Mouse (Mus musculus) neural tube, embryonic 14.5 days (tissue): ENCODE measurements around the gene Cemip2. TPM values are rescaled to one million over a fixed set of nuclear protein-coding genes. Genes with fewer than 3 reads are reported as not detected.

ENCODE experiments used
- ATAC-seq: fragments of 200-750 bp; cut with Nextera tagmentation; 2 replicates; pipeline ENCODE4 v1.8.0; 2017; ENCODE audit warnings: low read depth, mild to moderate bottlenecking, moderate TSS enrichment, moderate library complexity
- H3K27ac ChIP-seq: fragments of 300-500 bp; sonication (generic); 2 replicates; pipeline ENCODE4 v1.5.1; 2014; ENCODE audit warnings: low read depth, mild to moderate bottlenecking, control low read depth, low read length, moderate library complexity, mixed read lengths
- H3K27me3 ChIP-seq: fragments of 300-500 bp; sonication (generic); 2 replicates; pipeline ENCODE4 v1.6.1; 2014; ENCODE audit warnings: low read length; ENCODE audit not compliant: control insufficient read depth, insufficient read depth
- H3K36me3 ChIP-seq: fragments of 300-500 bp; sonication (generic); 2 replicates; pipeline ENCODE4 v1.6.1; 2014; ENCODE audit warnings: low read length, mixed read lengths; ENCODE audit not compliant: control insufficient read depth, insufficient read depth
- H3K4me1 ChIP-seq: fragments of 300-500 bp; sonication (generic); 2 replicates; pipeline ENCODE4 v1.6.1; 2014; ENCODE audit warnings: low read length; ENCODE audit not compliant: control insufficient read depth, insufficient read depth
- H3K4me2 ChIP-seq: fragments of 300-500 bp; sonication (generic); 2 replicates; pipeline ENCODE4 v1.6.1; 2014; ENCODE audit warnings: mild to moderate bottlenecking, low read depth, low read length, control low read depth
- H3K4me3 ChIP-seq: fragments of 300-500 bp; sonication (generic); 2 replicates; pipeline ENCODE4 v1.5.1; 2014; ENCODE audit warnings: low read depth, low read length, control low read depth, mixed read lengths
- H3K9ac ChIP-seq: fragments of 300-500 bp; sonication (generic); replicated peaks from 2 replicates; pipeline ENCODE4 v1.6.1; 2014; ENCODE audit warnings: low read depth, mild to moderate bottlenecking, control low read depth, low read length, mixed read lengths
- H3K9me3 ChIP-seq: fragments of 300-500 bp; sonication (generic); 2 replicates; pipeline ENCODE4 v1.6.1; 2016; ENCODE audit warnings: low read length; ENCODE audit not compliant: control insufficient read depth
- WGBS: fragments of 180-500 bp; shearing (Covaris S2); extraction: QIAGEN DNeasy Blood & Tissue Kit; methylation state at CpG from one replicate; pipeline ENCODE4 v1.1.7; 2014; 5-methylcytosine and 5-hydroxymethylcytosine counted together
- polyA plus RNA-seq: library from polyadenylated mRNA; unstranded; fragments of >200 nt; fragmentation: Nextera tagmentation; extraction: Ambion mirVana; gene quantifications from 2 replicates; pipeline ENCODE4 v1.2.1, GENCODE M21; 2014

Cemip2 gene
- polyA plus RNA-seq, 1 experiment from 2014 or later, result 21.1 TPM

DNA sequence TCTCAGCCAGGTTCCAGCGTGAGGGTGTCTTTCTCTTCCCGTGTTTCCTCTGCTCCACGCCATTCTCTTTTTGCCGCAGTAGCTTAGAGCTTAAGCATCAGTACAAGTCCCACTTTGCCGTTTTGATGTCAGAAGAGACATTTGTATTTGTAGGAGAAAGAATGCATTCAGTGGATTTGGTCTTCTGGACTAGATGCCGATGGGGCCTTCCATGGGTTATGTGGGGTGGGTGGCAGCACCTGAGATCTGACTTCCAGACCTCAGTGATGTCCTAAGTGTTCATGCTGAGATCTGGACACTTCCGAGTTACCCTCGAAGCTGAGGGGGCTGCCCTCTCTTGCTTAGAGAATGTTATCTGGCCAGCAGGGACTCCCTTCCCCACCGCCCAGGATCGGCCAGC, 72.6 kb downstream of the Cemip2 start:
- no peak overlapping the region for H3K9ac ChIP-seq
- no peaks in the 10 kb centered on the region for H3K27me3 ChIP-seq
- no peaks in the 10 kb centered on the region for H3K9me3 ChIP-seq
- no peak overlapping the region for H3K27ac ChIP-seq
- ATAC-seq, result no peak
- H3K4me1 ChIP-seq, result no peaks in the 10 kb centered on the region
- no peak overlapping the region for H3K4me2 ChIP-seq
- H3K36me3 ChIP-seq, result peaks cover 44% of the 10 kb centered on the region
- H3K4me3 ChIP-seq, result no peak overlapping the region
- WGBS, result 88% methylated on average over 10 of the region's 10 CpGs

DNA sequence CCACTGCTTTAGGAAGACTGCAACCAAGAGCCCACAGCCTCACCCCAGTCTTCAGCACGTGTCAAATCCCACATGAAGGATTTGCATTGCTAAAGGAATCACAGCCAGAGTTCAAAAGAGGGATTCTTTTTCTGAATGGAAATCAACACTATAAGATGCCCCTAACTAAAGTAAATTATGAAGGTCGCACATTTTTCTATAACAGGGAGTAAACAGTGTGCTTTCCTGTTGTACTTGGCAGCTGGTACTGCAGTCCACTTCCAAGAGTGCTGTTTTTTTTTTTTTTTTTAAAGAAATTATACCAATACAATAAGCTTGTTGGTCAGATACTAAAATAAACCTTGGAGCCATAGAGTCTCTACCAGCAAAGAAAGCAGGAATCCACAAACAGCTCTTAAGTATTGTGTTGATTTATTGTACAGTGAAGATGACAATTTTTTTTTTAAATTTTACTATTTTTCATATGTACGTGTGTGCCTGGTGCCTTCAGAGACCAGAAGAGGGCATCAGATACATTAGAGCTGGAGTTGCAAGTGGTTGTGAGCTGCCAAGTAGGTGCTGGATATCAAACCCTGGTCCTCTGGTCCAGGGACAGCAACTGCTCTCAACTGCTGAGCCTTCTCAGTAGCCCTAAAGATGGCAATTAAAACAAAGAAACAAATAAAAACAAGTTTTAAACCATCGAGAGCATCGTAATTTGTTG, 76.5 kb downstream of the Cemip2 start:
- Histone ChIP-seq H3K9me3 (no peaks in the 10 kb centered on the region), H3K36me3 (peaks cover 38% of the 10 kb centered on the region), H3K4me3 (no peak overlapping the region), H3K27ac (no peak overlapping the region), H3K4me1 (no peaks in the 10 kb centered on the region), H3K4me2 (no peak overlapping the region), H3K9ac (no peak overlapping the region), H3K27me3 (no peaks in the 10 kb centered on the region)
- WGBS, result 93% methylated on average over 5 of the region's 5 CpGs
- no peak for ATAC-seq

DNA sequence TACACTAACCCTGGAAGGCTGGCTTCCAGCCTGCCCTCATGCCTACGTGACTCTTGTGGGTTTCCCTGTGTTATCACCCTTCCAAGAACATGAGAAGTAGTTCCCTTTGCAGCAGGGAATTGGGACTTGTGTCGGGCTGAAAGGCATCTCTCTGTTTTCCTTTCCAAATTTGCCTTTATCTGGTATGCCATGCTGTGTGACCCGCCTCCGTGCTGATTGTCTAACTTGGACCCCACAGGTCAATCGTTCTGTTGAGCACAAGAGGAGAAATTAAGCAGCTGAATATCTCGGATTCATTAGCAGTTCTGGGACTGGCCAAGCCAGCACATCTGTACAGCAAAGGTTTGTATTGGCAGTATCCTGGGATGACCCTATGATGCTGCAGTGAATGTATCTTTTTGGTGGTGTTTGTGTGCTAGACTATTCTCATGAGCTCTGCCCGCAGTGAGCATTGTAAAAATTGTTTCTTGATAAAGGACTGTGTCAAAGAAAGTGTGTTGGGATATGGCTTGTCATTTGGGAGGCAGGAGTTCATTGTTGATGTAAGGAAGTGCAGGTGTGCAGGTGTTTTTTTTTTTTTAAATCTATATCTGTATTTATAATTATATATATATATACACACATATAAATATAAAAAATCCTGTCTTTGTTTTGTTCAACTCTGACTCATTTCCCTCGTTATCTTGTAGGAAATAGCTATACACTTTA, 77.4 kb downstream of the Cemip2 start:
- 93% methylated on average over 8 of the region's 8 CpGs for WGBS
- Histone ChIP-seq H3K4me1 (no peaks in the 10 kb centered on the region), H3K4me3 (no peak overlapping the region), H3K36me3 (peaks cover 37% of the 10 kb centered on the region), H3K9me3 (no peaks in the 10 kb centered on the region), H3K4me2 (no peak overlapping the region), H3K27ac (no peak overlapping the region), H3K9ac (no peak overlapping the region), H3K27me3 (no peaks in the 10 kb centered on the region)
- no peak for ATAC-seq

DNA sequence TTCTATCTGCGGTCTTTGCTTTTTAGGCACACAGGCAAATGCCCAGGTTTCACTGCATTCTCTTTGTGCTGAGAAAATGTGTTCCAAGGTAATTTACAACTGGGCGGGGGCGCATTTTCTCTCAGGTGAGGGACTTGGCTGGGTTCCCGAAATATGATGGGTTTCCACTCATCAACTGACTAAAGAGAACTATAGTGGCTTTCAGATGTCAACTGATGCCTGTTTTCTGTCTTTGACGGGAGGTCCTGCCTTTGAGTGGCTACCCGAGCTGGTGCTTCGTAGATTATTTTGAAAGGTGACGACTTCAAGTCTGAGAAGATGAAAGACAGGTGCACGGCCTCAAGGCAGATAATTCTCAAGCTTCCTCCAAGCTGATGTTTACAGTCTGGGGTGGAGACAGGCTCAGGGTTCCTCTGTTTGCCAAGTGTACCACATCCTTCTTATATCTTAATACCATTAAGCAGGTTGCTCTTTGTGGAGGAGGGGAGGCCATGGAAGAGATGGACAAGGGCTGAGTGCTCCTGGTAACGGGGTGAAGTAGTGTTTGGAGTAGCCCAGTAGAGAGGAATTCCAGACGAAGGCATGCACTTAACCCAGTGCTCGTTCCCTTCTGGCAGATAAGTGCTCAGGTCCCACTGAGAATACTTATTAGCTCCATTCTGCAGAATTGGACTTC, 80.8 kb downstream of the Cemip2 start:
- H3K36me3 ChIP-seq, result peaks cover 27% of the 10 kb centered on the region

DNA sequence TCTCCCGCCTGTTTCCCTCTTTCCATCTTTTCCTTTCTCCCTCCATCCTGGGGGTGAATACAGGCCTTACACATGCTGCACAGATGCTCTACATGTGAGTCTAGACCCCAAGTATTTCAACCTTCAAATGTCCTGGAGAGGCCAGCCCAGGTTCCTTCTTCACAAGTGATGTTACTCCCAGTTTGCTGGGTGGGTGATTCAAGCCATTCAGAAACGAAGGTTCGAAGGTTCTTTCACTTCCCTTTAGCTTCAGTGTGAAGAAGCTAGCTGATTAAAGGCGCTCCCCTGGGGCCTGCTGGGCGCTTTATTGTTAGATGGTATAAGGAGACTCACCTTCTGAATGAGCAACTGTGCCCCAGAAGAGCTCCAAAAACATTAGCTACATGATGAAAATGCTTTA, 82.0 kb downstream of the Cemip2 start:
- H3K4me1 ChIP-seq, result no peaks in the 10 kb centered on the region
- no peak overlapping the region for H3K4me3 ChIP-seq
- H3K36me3 ChIP-seq, result peaks cover 21% of the 10 kb centered on the region
- no peaks in the 10 kb centered on the region for H3K9me3 ChIP-seq
- H3K4me2 ChIP-seq, result no peak overlapping the region
- 78% methylated on average over 4 of the region's 5 CpGs for WGBS
- no peaks in the 10 kb centered on the region for H3K27me3 ChIP-seq
- no peak for ATAC-seq
- no peak overlapping the region for H3K27ac ChIP-seq
- no peak overlapping the region for H3K9ac ChIP-seq

More for the DNA sequence above, 80.8 kb downstream of the Cemip2 start:
- H3K4me2 ChIP-seq, result no peak overlapping the region
- no peaks in the 10 kb centered on the region for H3K9me3 ChIP-seq
- no peak overlapping the region for H3K27ac ChIP-seq
- no peaks in the 10 kb centered on the region for H3K27me3 ChIP-seq
- no peak overlapping the region for H3K9ac ChIP-seq
- H3K4me3 ChIP-seq, result no peak overlapping the region
- ATAC-seq, result no peak
- no peaks in the 10 kb centered on the region for H3K4me1 ChIP-seq
- 91% methylated on average over 12 of the region's 12 CpGs for WGBS

DNA sequence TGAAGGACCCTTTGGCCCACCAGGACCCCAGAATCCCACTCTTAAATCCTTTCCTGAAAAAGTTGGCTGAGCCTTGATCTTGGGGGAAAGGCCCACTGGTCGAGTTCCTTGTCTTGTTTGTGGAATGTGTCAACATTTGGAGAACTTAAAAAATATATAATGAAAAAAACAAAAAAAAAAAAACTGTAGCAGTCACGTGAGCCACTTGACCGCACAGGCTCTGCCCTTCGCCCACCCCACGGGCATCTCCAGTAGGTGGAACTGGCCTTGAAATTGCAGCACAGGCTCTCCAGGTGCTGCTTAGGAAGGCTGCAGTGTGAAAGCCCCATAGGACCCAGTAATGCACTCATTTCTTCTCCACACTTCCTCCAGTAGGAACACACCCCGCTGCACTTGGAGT, 82.8 kb downstream of the Cemip2 start:
- Histone ChIP-seq H3K4me2 (no peak overlapping the region), H3K4me1 (no peaks in the 10 kb centered on the region), H3K9me3 (no peaks in the 10 kb centered on the region), H3K36me3 (peaks cover 15% of the 10 kb centered on the region; the same call in 1 of the 2 replicates), H3K27ac (no peak overlapping the region), H3K9ac (no peak overlapping the region), H3K4me3 (no peak overlapping the region), H3K27me3 (no peaks in the 10 kb centered on the region)
- WGBS, result 94% methylated on average over 6 of the region's 6 CpGs
- no peak for ATAC-seq

DNA sequence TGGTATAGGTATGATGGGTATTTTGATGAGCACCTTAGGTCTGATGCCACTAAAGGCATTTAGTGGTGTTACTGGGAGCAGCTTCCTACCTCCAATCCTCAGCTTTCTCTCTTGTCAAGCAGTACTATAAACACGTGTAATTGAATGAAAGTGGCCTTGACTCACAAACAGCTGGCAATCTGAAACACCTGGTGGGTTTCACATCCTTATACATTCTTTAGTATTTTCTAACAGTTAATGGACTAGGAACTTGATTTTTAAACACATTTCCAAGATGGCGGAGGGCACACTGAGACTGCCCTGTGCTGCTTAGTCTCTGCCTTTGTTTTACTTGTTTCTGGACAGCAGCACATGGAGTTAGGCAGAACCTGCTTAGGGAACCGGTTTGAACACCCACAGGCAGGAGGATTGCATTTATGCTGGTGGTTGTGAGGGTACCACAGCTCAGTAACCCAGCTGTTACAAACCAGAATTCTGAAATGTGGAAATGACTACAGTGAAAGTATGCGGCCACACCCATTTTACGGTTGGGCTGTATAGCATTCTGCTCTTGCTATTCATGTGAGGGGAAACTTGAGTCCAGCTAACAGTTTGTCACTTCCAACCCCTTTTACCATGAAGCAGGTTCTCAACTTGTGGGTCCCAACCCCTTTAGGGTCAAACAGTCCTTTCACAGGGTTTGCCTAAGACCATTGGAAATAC, 84.3 kb downstream of the Cemip2 start:
- no peaks in the 10 kb centered on the region for H3K4me1 ChIP-seq
- 91% methylated on average over 5 of the region's 5 CpGs for WGBS
- H3K27ac ChIP-seq, result no peak overlapping the region
- no peak overlapping the region for H3K4me3 ChIP-seq
- no peaks in the 10 kb centered on the region for H3K9me3 ChIP-seq
- H3K36me3 ChIP-seq, result peaks cover 3% of the 10 kb centered on the region; the same call in 1 of the 2 replicates
- H3K27me3 ChIP-seq, result no peaks in the 10 kb centered on the region
- H3K9ac ChIP-seq, result no peak overlapping the region
- H3K4me2 ChIP-seq, result no peak overlapping the region
- no peak for ATAC-seq

DNA sequence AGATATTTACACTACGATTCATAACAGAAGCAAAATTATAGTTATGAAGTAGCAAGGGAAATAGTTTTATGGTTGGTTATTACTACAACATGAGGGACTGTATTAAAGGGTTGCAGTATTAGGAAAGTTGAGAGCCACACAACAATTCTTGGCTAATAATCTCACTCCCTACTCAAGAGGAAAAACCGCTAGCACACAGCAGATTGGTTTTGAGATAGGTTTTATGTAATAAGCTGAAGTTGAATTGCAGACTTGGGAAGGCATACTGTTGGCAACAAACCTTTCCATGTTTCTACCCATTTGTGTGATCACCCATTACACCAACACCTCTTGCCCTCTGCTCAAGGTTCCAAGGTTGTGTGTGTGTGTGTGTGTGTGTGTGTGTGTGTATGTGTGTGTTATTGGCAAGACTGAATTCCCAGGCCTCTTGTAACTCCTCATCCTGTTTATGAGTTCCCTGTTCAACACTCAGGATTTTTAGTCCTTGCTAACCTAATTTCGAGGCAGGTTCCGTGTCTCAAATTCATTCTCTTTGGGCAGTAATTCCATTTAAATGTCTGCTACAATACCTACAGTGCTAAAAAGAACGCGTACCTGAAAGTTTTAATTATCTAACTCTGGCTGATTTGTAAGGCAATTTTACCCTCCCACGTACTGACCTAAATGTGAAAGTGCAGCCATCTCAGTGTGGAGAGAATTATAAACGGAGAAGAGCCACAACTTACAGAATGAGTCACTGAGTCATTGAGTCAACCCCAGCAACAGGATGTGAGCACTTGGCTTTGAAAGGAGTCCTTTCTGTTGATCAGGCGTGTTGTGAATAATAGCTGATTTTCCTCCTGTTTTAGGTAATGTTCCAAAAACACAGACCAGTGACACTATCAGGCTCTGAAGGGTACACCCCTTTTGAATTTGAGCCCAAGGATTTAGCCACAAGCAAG, 85.1 kb downstream of the Cemip2 start:
- Histone ChIP-seq H3K4me3 (no peak overlapping the region), H3K27me3 (no peaks in the 10 kb centered on the region), H3K27ac (no peak overlapping the region), H3K36me3 (no peaks in the 10 kb centered on the region), H3K9me3 (no peaks in the 10 kb centered on the region), H3K4me1 (no peaks in the 10 kb centered on the region), H3K4me2 (no peak overlapping the region), H3K9ac (no peak overlapping the region)
- ATAC-seq, result no peak
- WGBS, result 87% methylated on average over 9 of the region's 9 CpGs
